Mouse (Mus musculus): ENCODE measurements at regions not wholly inside any gene's neighbourhood (a gene's known extent, or its start where the extent isn't known, plus 50 kb on each side); places are given as distances from the start of the nearest gene placed in this dataset.

GRCm38 (mm10) chr2:72541246-72541645 is 65.3 kb downstream of the Cdca7 start:
- DNase-seq (ENCODE audit: low read depth, low spot score): no peak

- no peak for DNase-seq (ENCODE audit: low read depth, low spot score)
Observed at GRCm38 (mm10) chr2:72545453-72545852, 69.5 kb downstream of the Cdca7 start.

GRCm38 (mm10) chr2:72546476-72546875 is 70.5 kb downstream of the Cdca7 start:
- peak; percentile 27 for DNase-seq (ENCODE audit: low read depth, low spot score)

- no peak for DNase-seq (ENCODE audit: low read depth, low spot score)
Observed at GRCm38 (mm10) chr2:72546963-72547362, 71.0 kb downstream of the Cdca7 start.

GRCm38 (mm10) chr2:72551268-72551667 is 75.3 kb downstream of the Cdca7 start:
- DNase-seq (ENCODE audit: low read depth, low spot score): no peak

GRCm38 (mm10) chr2:72554603-72555002 is 78.6 kb downstream of the Cdca7 start:
- DNase-seq (ENCODE audit: low read depth, low spot score): peak; percentile 33

GRCm38 (mm10) chr2:72555116-72555515 is 79.2 kb downstream of the Cdca7 start:
- DNase-seq (ENCODE audit: low read depth, low spot score): no peak

- no peak for DNase-seq (ENCODE audit: low read depth, low spot score)
Observed at GRCm38 (mm10) chr2:72555556-72555955, 79.6 kb downstream of the Cdca7 start.

- DNase-seq (ENCODE audit: low read depth, low spot score): no peak
Observed at GRCm38 (mm10) chr2:72556064-72556821, 80.3 kb downstream of the Cdca7 start.

- no peak for DNase-seq (ENCODE audit: low read depth, low spot score)
Observed at GRCm38 (mm10) chr2:72557161-72557560, 81.2 kb downstream of the Cdca7 start.

GRCm38 (mm10) chr2:72557565-72558260 is 81.8 kb downstream of the Cdca7 start:
- DNase-seq (ENCODE audit: low read depth, low spot score): no peak

GRCm38 (mm10) chr2:72561383-72561782 is 85.4 kb downstream of the Cdca7 start:
- no peak for DNase-seq (ENCODE audit: low read depth, low spot score)

- no peak for DNase-seq (ENCODE audit: low read depth, low spot score)
Observed at GRCm38 (mm10) chr2:72578322-72578721, 102.4 kb downstream of the Cdca7 start.

GRCm38 (mm10) chr2:72581136-72581535 is 105.2 kb downstream of the Cdca7 start:
- no peak for DNase-seq (ENCODE audit: low read depth, low spot score)

GRCm38 (mm10) chr2:72588814-72589213 is 112.9 kb downstream of the Cdca7 start:
- DNase-seq (ENCODE audit: low read depth, low spot score): no peak

GRCm38 (mm10) chr2:72592011-72592410 is 116.1 kb downstream of the Cdca7 start:
- peak; percentile 22 for DNase-seq (ENCODE audit: low read depth, low spot score)

- DNase-seq (ENCODE audit: low read depth, low spot score): no peak
Observed at GRCm38 (mm10) chr2:72596994-72597925, 121.3 kb downstream of the Cdca7 start.

- DNase-seq (ENCODE audit: low read depth, low spot score): no peak
Observed at GRCm38 (mm10) chr2:72597941-72598340, 122.0 kb downstream of the Cdca7 start.

- DNase-seq (ENCODE audit: low read depth, low spot score): peak; percentile 31
Observed at GRCm38 (mm10) chr2:72600723-72601122, 124.8 kb downstream of the Cdca7 start.

GRCm38 (mm10) chr2:72602152-72602551 is 126.2 kb downstream of the Cdca7 start:
- peak; percentile 95 for DNase-seq (ENCODE audit: low read depth, low spot score)

GRCm38 (mm10) chr2:72612221-72612620 is 136.3 kb downstream of the Cdca7 start:
- no peak for DNase-seq (ENCODE audit: low read depth, low spot score)

- peak; percentile 87 for DNase-seq (ENCODE audit: low read depth, low spot score)
Observed at GRCm38 (mm10) chr2:72614256-72614655, 138.3 kb downstream of the Cdca7 start.
